Mouse (Mus musculus) cerebellum, postnatal 4 days (tissue): ENCODE results near the gene Tmx1.

Experiments used
- DNase-seq, 2 experiments: peaks; one replicate each; pipeline ENCODE4 v3.0.0; 2022; ENCODE audit warnings: low spot score in 2 of 2, mixed read lengths in 1 of 2

Tmx1 gene

DNA sequence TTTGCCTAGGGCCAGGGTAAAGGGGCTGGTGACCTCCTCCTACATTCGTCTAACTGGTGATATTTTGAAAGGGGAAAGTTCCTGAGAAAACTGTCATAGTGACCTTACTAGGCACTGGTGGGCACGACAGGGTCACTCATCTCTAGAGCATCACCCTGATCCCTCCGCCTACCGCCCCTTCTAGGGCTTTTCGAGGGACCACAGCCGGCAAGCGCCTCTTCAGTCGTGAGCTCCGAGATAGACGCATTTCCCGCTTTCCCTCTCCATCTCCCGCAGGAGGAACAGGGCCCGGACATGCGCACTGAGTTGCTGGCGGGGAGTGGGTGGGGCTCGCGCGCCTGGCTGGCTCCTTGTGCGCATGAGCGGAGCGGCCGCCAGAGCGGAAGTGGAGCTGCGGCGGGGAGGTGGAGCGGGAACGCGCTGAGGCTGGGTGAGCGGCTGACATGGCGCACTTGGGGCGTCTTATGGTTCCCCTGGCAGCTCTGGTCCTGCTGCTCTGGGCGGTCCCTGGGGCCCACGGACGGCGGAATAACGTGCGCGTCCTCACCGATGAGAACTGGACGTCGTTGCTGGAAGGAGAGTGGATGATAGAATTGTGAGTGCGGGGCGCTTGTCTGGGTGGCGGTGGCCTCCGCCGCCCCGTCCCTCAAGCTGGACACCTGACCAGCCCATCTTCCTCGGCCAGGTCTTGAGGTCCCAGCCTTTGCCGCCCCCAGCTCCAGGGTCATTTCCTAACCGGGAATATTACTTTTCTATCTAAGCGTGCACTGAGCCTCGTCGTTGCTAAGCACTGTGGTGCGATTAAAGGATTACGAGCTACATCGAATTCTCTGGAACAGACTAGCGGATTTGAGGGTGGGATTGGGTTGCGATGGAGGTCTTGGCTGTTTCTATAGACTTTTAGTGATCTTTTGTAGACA, at the start of gene Tmx1:
Gene Tmx1, plus strand, starts transcription at position 370 of the 920 bp plus-strand sequence.
- peak; percentile 92 to 96 for DNase-seq

DNA sequence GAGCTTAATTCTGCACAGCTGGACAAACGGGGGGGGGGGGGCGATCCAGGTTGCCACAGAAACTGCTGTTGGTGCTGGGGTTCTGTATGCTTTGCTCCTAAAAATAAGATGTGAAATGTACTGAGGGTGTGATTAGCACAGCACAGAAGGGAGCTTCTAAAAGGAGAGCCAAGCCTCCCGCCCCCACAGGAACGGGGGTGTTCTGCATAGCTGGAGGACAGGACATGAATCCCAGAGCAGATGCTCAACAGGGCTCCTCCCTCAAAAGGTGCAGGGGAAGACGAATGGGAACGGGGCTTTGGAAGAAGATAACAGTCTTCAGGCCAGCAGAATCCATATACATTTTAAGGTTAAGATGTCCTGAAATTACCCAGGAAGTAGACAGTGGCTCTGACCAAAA, 48.6 kb upstream of the Tmx1 start:
- DNase-seq = no peak

DNA sequence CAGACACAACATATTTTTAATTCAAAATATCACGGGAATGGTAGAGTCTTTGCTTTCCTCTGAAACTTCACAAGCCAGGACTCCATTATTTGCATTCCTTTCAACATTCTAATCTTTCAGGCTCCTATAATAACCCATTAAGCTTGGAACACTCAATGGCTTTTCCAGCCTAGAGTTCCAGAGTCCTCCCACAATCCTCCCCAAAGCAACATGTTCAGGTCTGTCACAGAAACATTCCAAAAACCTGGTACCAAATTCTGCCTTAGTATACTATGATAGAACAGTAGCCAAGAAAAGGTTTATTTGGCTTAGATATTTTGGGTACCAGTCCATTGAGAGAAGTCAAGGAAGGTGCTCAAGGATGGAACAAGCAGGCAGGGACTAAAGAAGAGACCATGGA, 44.5 kb upstream of the Tmx1 start:
- DNase-seq = no peak

DNA sequence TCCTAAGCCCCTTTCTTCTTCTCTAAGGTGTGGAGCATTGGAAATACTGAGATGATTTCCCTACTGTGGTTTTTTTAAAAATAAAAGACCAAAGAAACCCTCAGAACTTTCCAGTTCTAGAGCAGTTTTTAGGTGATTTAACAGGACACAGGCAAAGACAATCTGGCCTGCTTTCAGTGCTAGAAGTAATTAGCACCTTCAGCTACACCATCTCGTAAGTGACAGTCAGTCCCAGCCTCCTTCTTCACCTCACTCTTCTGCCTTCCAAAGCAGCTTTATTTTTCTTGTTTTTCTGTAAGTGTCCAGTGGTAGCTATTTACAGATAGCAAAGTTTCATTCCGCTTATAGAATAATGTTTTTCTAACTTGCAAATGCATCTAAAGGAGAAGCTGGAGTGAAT, 43.3 kb upstream of the Tmx1 start:
- no peak for DNase-seq

DNA sequence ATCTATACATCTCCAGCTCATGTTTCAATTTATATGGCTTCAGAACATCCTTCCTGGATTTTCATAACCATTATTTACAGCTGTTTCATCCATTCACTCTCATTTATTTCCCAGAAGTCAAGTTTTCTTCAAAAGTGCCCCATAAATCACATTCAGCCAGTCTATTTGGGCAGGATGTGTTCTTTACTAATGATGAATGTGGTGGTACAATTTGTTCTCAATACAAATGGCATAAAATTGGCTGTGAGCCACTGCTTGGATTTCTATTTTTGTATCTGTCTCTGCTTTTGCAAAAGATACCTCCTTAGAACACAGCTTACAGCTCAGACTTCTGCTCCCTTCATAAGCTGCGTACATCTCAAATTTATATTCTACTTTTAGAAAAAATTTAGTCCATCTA, 32.7 kb upstream of the Tmx1 start:
- no peak for DNase-seq

DNA sequence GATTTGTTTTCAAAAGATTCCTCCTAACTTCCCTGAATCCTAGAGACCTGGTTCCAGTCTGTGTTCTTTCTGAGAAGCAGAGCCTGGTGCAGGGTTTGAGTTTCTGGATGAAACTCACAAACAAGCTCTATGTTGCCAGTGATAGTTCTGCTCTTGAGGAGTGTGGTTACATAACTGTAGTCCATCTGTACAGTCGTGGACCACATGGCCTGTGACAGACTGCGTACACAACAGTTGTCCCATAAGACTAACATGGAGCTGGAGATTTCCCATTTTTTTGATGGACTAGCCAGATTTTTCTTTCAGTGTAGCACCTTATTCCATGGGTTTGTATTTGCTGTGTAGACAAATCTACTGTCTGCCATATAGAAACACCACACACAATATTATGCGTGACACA, 31.9 kb upstream of the Tmx1 start:
- DNase-seq = no peak

DNA sequence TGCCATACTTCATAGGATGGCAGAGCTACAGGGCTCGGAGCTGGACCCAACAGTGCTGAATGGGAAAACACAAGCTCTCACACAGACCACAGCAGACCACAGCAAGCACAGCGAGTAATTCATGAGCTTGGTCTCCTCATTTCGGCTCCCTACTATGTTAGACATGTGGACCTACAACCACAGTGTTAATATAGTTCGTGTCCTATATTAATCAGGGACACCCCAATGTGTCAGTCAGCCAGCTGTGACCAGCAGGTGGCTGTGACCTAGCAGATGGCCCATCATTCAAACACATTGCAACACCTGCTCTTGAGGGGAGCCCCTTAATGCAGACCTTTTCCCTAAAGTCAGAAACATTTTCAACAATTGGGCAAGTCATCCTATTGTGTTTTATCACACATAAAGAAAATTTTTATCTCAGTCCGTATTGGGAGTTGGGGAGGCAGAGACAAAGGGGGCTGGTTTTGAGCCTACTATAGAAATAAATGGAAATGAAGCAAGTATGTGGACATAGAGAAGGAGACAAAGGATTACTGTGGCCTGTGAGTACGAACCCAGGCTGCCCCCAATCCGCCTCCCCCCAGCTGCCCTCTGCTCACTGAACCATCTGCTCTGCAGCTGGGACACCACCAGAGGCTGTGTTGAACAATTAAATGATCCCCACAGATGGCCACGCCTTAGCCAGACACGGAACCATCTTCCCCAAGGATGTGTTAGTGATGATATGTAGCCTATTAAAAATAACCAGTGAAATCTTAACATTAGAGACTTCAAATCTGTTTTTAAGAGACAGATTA, 30.4 kb upstream of the Tmx1 start:
- DNase-seq = peak in 1 of 2 experiments; percentile 5

DNA sequence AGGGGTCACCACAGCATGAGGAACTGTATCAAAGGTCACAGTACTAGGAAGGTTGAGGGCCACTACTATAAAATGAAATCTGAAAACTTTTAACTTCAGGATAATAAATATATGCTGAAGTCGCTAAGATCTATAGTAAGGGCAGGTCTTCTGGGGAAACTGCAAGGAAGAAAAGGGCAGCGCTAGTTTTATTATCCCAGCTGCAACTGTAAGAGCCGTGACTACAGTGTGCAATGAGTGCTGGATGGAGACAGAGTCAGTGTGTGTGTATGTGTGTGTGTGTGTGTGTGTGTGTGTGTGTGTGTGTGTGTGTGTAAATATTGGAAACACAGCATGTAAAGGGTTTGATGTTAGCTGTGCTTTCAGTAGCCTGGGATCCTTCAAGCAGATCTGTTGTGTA, 25.0 kb upstream of the Tmx1 start:
- no peak for DNase-seq

DNA sequence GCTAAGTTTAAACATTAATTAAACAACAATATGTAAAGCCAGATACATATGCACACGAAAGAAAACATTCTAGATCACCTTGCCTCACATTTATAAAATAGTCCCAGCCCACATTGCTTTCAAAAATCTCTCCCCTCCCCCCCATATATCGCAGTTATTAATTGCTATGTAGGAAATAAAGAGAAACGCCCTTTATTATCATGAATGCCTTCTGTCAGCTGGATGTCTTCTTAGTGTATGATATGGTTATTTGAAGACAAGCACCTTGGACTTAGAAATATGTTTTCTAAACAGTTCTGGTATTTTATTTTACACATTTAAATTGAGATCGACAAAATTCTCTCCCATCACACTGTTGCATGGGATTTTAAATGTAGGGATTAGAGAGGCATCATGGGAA, 23.3 kb upstream of the Tmx1 start:
- no peak for DNase-seq

DNA sequence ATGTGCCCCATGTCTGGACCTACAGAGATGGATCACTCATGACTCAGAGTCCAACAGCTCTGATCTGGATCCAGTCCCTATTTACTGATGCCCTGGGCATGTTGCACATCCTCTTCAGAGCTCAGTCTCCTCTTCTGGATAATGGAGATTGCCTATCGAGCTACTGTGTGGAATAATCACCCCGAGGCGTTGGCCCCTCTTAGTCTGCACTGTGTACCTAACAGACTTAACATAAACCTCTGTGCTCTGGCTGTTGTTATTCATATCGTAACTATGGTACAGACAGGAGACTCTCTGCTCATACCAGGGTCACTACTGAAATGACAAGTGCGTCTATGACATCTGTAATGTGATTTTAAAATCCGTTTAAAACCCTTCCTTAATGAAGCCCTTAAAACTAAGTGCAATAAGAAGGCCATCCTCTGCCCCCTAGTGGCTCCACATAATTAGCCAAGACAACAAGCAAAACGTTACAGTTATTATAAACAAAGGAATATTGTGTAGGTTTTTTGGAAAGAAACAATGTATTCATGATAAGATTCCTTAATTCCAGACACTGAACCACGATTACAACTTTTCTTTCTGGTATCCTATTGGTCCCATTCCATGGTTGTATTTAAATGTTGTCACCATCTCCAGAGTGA, 22.5 kb upstream of the Tmx1 start:
- peak in 1 of 2 experiments; percentile 46 for DNase-seq

DNA sequence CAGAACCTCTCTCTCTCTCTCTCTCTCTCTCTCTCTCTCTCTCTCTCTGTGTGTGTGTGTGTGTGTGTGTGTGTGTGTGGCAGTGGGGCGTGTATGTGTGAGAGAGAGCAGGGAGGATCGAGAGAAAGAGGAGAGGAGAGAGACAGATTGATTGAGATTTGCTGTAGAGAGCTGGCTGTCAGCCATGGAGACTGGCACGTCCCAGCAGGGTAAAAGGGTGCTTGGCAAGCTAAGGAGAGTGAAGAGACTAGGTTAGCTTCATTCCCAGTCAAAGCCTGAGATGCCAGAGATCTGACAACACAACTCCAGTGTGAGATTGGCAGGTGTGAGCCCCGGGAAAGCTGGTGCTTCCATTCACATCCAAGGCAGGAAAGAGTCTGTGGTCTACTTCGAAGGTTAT, 21.5 kb upstream of the Tmx1 start:
- no peak for DNase-seq

DNA sequence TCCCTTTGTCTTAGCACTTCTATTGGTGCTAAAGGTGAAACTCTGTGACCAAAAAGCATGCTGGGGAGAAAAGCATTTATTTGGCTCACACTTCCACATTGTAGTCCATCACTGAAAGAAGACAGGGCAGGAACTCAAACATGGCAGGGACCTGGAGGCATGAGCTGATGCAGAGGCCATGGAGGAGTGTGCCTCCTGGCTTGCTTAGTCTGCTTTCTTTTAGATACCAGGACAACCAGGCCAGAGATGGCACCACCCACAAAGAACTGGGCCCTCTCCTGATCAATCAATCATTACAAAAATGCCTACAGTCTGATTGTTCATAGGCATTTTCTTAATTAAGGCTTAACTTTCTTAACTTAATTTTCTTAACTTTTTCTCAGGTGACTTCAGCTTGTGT, 2.9 kb upstream of the Tmx1 start:
- no peak for DNase-seq

DNA sequence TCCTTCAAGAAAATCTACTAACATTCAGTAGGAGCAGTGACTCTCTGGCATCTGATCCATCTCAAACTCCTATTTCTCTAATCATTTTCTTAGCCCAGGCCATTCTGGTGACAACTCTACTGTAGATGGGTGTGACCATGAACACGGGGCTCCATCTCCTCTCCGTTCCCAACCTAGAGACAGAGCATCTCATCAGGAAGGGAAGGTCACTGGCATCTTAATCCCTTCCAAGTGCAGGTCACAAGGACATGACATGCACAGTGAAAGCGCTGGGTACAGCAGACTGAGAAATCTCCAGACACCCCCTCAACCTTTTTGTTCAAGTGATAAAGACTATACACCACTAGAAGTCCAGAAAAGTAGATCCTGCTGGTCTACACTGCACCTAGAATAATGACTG, 1.4 kb upstream of the Tmx1 start:
- no peak for DNase-seq

DNA sequence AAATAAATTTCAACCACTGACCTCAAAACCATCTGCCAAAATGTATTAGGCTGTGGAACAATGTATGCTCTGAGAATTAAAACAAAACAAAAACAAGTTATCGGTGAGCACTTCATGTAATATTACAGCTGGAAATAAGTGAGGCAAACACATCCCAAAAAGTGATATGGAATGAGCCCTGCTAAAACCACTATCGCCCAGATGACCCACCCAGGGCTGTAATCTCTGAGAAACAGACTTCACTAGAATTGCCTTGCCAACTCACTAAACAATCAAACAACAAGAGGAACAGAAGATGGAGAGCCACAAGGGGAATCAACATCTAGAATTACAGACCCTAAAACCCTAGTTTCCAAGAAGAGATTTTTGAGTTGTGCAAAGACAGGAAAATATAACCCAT, 752 bp upstream of the Tmx1 start:
- no peak for DNase-seq

DNA sequence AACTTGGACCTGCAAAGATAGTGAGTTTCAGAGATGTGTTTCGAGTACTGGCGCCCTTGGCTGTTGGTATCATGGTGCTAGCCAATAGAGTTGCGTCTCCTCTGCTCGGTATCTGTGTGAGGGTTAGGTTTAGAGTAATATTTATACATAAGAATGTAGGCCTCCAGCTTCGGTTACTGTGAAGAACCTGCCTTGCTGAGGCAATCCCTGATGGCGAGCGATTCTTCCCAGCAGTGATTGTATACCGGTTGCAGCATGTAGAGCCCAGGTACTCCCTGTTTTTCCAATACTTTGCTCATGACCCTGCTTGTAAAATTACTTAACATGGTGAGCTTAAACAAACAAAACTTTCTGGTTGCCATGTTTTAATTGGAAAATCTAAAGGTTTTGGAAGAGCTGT, 2.3 kb downstream of the Tmx1 start:
- no peak for DNase-seq

DNA sequence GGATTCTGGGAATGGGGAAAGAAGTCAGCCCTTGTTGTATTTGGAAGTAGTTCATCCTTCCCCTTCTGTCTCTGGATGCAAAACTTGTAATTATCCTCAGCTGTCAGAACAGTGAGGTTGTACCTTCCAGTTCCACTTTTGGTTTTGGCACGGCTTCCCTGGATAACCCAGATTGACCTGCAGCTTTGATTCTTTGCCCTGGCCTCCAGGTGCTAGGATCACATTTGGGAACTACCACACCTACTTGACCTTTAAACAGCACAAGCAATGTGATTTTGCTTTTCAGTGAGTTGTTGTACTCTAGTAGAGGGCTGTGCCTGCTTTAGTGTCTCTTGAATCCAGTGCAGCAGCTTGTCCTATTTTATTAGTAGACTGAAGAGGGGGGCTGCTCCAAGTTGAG, 6.7 kb downstream of the Tmx1 start:
- no peak for DNase-seq

DNA sequence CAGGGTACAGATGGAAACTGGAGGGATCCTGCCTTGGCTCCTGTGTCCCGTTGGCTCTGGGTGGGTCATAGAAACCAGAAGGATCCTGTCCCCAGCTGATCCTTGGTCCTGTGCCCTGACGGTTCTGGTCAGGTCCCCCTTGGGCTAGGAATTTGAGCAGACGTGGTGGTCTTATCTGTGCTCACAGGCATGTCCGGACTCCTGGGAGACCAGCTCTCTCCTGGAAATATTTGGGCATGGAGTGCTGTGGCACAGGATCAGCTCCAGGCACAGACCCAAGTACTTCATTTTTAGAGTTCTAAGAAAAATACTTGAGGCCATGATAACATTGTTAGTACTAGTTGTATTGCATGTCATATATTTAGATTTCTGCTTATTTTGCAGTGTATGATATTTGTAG, 11.1 kb downstream of the Tmx1 start:
- no peak for DNase-seq

DNA sequence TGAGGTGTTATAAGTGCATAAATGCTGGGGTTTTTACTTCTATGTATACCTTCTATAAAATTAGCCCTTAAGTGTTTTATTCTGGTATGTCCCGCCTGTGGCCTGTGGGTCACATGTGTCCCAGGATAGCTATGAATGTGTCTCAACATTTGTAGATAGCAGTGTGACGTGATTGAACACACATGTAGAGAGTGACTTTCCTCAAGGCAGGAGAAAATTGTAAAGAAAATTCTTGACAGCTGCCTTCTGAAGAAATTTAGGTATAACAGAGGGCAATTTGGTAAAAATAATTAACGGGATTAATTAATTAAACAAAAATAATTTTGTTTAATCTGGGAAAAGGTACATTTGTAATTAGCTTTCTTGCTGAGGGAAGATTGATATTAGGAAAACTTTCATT, 22.4 kb downstream of the Tmx1 start:
- DNase-seq = no peak

DNA sequence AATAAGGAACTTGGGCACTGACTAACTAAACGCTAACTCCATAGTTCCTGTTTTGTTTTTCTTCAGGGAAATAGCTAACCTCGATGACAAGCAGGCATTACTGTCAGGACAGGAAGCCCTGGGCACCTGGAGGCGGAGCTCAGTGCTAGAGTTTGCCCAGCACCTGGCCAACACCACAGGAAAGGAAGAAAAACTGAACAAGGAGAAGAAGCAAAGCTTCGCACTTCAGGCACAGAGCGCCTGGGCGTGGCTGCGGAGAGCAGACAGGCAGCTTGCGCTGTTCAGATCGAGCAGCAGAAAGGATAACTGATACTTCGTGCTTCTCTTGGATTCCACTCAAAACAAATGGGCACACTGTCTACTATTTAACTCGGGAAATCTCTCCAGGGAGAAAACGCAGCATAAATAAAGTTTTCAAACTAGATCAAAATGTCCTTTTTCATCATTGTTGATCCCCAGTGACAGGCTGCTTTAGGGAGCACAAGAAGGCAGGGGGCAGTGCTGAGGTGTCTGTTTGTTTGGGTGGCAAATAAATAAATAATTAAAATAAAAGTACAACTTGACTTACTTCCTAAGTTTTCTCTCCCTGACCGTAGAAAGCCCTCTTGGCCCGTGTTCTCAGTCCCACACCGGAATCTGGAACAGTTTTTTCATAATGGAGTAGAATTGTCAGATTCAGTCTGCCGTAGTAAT, 24.1 kb downstream of the Tmx1 start:
- no peak for DNase-seq

DNA sequence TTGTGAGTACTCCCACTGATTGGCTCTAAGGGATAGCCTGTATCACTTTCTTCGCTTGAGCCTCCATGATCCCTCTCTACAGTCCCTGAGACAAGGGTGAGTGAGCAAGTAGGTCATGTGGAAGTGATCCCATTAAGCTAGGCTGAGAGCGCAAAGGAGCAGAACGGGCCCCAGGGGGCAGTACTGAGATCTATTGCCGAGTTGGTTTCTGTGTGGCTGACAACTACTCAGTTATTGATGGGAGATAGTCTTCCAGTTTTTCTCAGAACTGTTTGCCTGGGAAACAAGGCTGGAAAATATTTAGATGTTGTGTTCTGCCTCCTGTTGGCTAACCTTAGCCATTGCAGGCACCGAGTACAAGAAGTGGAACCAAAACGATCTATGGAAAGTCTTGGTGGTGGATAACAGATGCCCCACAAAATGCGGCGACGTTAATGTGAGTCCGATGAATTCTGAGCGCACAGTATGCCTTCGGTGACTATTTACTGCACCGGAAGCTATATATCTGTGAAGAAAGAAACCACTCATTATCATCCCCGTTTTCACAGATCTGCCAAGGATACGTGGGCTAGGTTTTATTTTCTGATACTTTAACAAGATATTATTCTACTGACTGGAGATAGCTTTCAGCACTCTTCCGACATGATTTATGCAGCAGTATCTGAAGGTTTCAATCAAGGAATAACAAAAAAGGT, 24.8 kb downstream of the Tmx1 start:
- peak in 1 of 2 experiments; percentile 48 for DNase-seq

DNA sequence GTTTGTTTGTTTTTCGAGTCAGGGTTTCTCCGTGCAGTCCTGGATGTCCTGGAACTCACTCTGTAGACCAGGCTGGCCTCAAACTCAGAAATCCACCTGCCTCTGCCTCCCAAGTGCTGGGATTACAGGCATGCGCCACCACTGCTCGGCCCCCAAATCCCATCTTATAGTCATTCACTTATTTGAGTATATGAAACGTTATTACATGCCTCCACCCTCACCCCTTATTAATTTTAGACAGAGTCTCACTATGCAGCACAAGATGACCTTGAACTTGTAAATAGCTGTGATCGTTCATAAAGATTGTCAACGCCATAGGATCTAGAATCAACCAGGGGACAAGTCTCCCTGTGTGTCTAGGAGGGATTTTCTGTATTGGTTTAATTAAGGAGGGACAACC, 33.1 kb downstream of the Tmx1 start:
- DNase-seq = no peak
